ENCODE assay signal across 9 mouse cellular contexts in genomic region chr8:120292316-120293107, GRCm38 (mm10).
DNase-seq lines count a peak whose midpoint lies in the region; ATAC-seq and TF ChIP-seq lines count a peak whose summit lies in the region.
"Had no signal": no experiment of that assay in that cellular context is flagged by ENCODE, and none has a peak within 500 bp of the region (broad histone marks: within the 10 kb centered on the region; RNA-seq: fewer than 3 reads in every experiment).

No protein-coding gene starts in this region.

- ATAC-seq in forebrain, embryonic 16.5 days, result peak; percentile 42
- ATAC-seq in midbrain, embryonic 15.5 days (replicated peaks), result peak; percentile 32

- no peak overlapping the region for H3K4me3 ChIP-seq in forebrain, embryonic 16.5 days (replicated peaks; ENCODE audit: low read length)
- H3K4me3 ChIP-seq in left cerebral cortex, adult 2 months, result no peak overlapping the region
- no peak overlapping the region for H3K4me3 ChIP-seq in midbrain, embryonic 15.5 days

- intact Hi-C loops in left cerebral cortex, adult 2 months (cut with DNase I), result no loop called here

- H3K27me3 ChIP-seq in forebrain, embryonic 16.5 days (replicated peaks; ENCODE audit: control insufficient read depth, insufficient read depth, low read length), result no peaks in the 10 kb centered on the region
- no peaks in the 10 kb centered on the region for H3K27me3 ChIP-seq in midbrain, embryonic 15.5 days (replicated peaks)

- DNase-seq in heart, adult 11 months, result peak; percentile 96
- DNase-seq in heart, adult 8-10 months (ENCODE audit: low spot score), result no peak
- peak; percentile 58 to 67 for DNase-seq in adrenal gland, postnatal 36 days
- DNase-seq in left cerebral cortex, adult 2 months (ENCODE audit: extremely low spot score in 1 of 2, low spot score in 2 of 2), result peak; percentile 72 to 77
- peak; percentile 45 for DNase-seq in thymus, postnatal 25 days
- DNase-seq in urinary bladder, postnatal 14 days (ENCODE audit: low spot score), result no peak

- 0 out of 2 replicates have a peak overlapping the region, but pooled peaks have one; percentile 6 for H3K9ac ChIP-seq in forebrain, embryonic 16.5 days (replicated peaks; ENCODE audit: low read depth, low read length)
- H3K9ac ChIP-seq in midbrain, embryonic 15.5 days, result no peak overlapping the region

- peak overlapping the region; percentile 56 for H3K27ac ChIP-seq in forebrain, embryonic 16.5 days (ENCODE audit: low read length)
- H3K27ac ChIP-seq in left cerebral cortex, adult 2 months, result peak overlapping the region; percentile 67
- H3K27ac ChIP-seq in midbrain, embryonic 15.5 days, result peak overlapping the region; percentile 69

- no peak overlapping the region for H3K4me2 ChIP-seq in forebrain, embryonic 16.5 days (ENCODE audit: low read length)
- H3K4me2 ChIP-seq in midbrain, embryonic 15.5 days, result no peak overlapping the region

- no peak for TF ChIP-seq CTCF in left cerebral cortex, adult 2 months (IDR thresholded peaks at IDR 0.05)

- H3K36me3 ChIP-seq in forebrain, embryonic 16.5 days (ENCODE audit: control insufficient read depth, insufficient read depth), result no peaks in the 10 kb centered on the region
- H3K36me3 ChIP-seq in midbrain, embryonic 15.5 days (replicated peaks), result no peaks in the 10 kb centered on the region
- H3K36me3 ChIP-seq: G1E had no signal

- WGBS in forebrain, embryonic 16.5 days, result 31% methylated on average over 8 of the region's 8 CpGs
- 33% methylated on average over 8 of the region's 8 CpGs for WGBS in midbrain, embryonic 15.5 days

- H3K9me3 ChIP-seq in forebrain, embryonic 16.5 days (ENCODE audit: control insufficient read depth, low read length), result no peaks in the 10 kb centered on the region
- no peaks in the 10 kb centered on the region for H3K9me3 ChIP-seq in midbrain, embryonic 15.5 days
- H3K9me3 ChIP-seq: G1E had no signal

- H3K4me1 ChIP-seq in forebrain, embryonic 16.5 days (replicated peaks; ENCODE audit: control insufficient read depth, insufficient read depth, low read length), result peaks cover 80% of the 10 kb centered on the region
- H3K4me1 ChIP-seq in midbrain, embryonic 15.5 days, result peaks cover 82% of the 10 kb centered on the region

Comparison
In these comparisons a context has a peak if more than half of its experiments do, and no peak if none do; other contexts are left out.
1. DNase-seq: peak in heart, adult 11 months (single experiment), adrenal gland, postnatal 36 days (2 of 2), left cerebral cortex, adult 2 months (2 of 2) and thymus, postnatal 25 days (single experiment); none in heart, adult 8-10 months (single experiment) and urinary bladder, postnatal 14 days (single experiment).
2. Peak in every context shown above with its lines, with median percentiles within 50 percentile points of each other: H3K27ac ChIP-seq.